Mouse (Mus musculus) liver, embryonic 14.5 days (tissue): Measurements from ENCODE around the gene Nepn. TPM values are rescaled to one million over a fixed set of nuclear protein-coding genes. Genes with fewer than 3 reads are reported as not detected.

Source experiments
- ATAC-seq: fragments of 200-750 bp; cut with Nextera tagmentation; 2 replicates; pipeline ENCODE4 v1.8.0; 2017; ENCODE audit warnings: moderate number of reproducible peaks, mild to moderate bottlenecking, moderate library complexity; ENCODE audit not compliant: insufficient read depth
- DNase-seq, 3 experiments: peaks; one replicate each; pipeline ENCODE4 v3.0.0-alpha.2; 2012 to 2013; ENCODE audit warnings: low read depth in 3 of 3, low spot score in 3 of 3
- H3K27ac ChIP-seq: fragments of 300-500 bp; sonication (generic); 2 replicates; pipeline ENCODE4 v1.5.1; 2014; ENCODE audit warnings: moderate library complexity, mild to moderate bottlenecking, control low read depth, inconsistent platforms
- H3K27me3 ChIP-seq: fragments of 300-500 bp; sonication (generic); 2 replicates; pipeline ENCODE4 v1.6.1; 2014; ENCODE audit warnings: mild to moderate bottlenecking, low read length, moderate library complexity; ENCODE audit not compliant: control insufficient read depth, insufficient read depth
- H3K36me3 ChIP-seq: fragments of 300-500 bp; sonication (generic); replicated peaks from 2 replicates; pipeline ENCODE4 v1.6.1; 2014; ENCODE audit warnings: low read depth; ENCODE audit not compliant: control insufficient read depth, insufficient read depth
- H3K4me1 ChIP-seq, 2 experiments: fragments of 200-500 bp in 1 of 2; fragments of 300-500 bp in 1 of 2; sonication (generic) in 1 of 2; replicated peaks; 2 replicates each; pipeline ENCODE4 v1.6.1; 2012 to 2014; ENCODE audit warnings: antibody characterized with exemption in 1 of 2, inconsistent platforms in 1 of 2, low read length in 1 of 2; ENCODE audit not compliant: control insufficient read depth in 2 of 2, insufficient read depth in 2 of 2
- H3K4me2 ChIP-seq: fragments of 300-500 bp; sonication (generic); 2 replicates; pipeline ENCODE4 v1.6.1; 2014; ENCODE audit warnings: low read depth, mild to moderate bottlenecking, control low read depth, moderate library complexity
- H3K4me3 ChIP-seq, 2 experiments: fragments of 200-500 bp in 1 of 2; fragments of 300-500 bp in 1 of 2; sonication (generic) in 1 of 2; 2 replicates each; pipeline ENCODE4 v1.5.1; 2012 to 2014; ENCODE audit warnings: low read depth in 2 of 2, low read length in 2 of 2, mild to moderate bottlenecking in 2 of 2, control low read depth in 1 of 2, inconsistent platforms in 1 of 2, moderate library complexity in 1 of 2; ENCODE audit not compliant: insufficient read depth in 1 of 2
- H3K9ac ChIP-seq: fragments of 300-500 bp; sonication (generic); replicated peaks from 2 replicates; pipeline ENCODE4 v1.6.1; 2014; ENCODE audit warnings: mild to moderate bottlenecking, control low read depth, moderate library complexity
- H3K9me3 ChIP-seq: fragments of 300-500 bp; sonication (generic); 2 replicates; pipeline ENCODE4 v1.6.1; 2016; ENCODE audit warnings: low read length, mixed read lengths; ENCODE audit not compliant: control insufficient read depth
- CTCF ChIP-seq: IDR thresholded peaks from 2 replicates; pipeline ENCODE4 v1.5.1; 2016; ENCODE audit warnings: antibody characterized with exemption, low read depth, control low read depth
- EP300 ChIP-seq: IDR thresholded peaks from 2 replicates; pipeline ENCODE4 v1.6.1; 2016; ENCODE audit warnings: antibody characterized with exemption, low read depth
- WGBS: fragments of 180-500 bp; shearing (Covaris S2); extraction: QIAGEN DNeasy Blood & Tissue Kit; methylation state at CpG from one replicate; pipeline ENCODE4 v1.1.7; 2014; ENCODE audit not compliant: insufficient replicate concordance; 5-methylcytosine and 5-hydroxymethylcytosine counted together
- polyA plus RNA-seq, 2 experiments: library from polyadenylated mRNA; depleted of rRNA in 1 of 2; stranded (reverse) in 1 of 2; unstranded in 1 of 2; fragments of >200 nt; fragmentation: Nextera tagmentation in 1 of 2; extraction: Ambion mirVana in 1 of 2; gene quantifications; 2 replicates each; pipeline versions ENCODE4 v1.2.1 to v1.2.3; 2012 to 2014

The Nepn gene
- polyA plus RNA-seq, 2 experiments: 0.01 to 0.10 TPM

DNA sequence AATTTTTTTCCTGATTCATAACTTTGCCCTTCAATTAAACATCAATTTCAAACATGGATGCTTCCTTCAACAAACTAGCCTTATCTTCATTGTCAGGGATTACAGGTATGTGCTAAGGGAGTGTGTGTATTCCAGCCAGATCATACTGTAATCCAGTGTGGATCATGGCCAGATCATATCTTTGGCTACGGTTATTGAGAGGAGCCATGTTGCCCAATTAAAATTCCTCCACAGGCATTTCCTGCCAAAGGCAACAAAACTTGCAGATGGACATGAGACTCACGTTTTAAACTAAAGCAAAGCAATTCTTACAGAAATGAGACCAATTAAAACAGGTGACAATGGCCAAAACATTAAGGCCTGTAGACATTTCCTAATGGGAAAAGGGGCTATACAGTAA is 27.7 kb downstream of the Nepn start:
- Histone ChIP-seq H3K4me2 (peak overlapping the region; percentile 61), H3K27ac (no peak overlapping the region), H3K36me3 (no peaks in the 10 kb centered on the region), H3K4me1 (peaks cover 15 to 21% of the 10 kb centered on the region in 2 experiments), H3K9me3 (no peaks in the 10 kb centered on the region), H3K9ac (no peak overlapping the region), H3K27me3 (no peaks in the 10 kb centered on the region), H3K4me3 (peak overlapping the region in 1 of 2 experiments; percentile 83; a peak in 1 of 4 replicates)
- ATAC-seq (no peak), DNase-seq (no peak)
- TF ChIP-seq CTCF: no peak
- TF ChIP-seq EP300: no peak
- 36% methylated on average over 2 of the region's 2 CpGs for WGBS

DNA sequence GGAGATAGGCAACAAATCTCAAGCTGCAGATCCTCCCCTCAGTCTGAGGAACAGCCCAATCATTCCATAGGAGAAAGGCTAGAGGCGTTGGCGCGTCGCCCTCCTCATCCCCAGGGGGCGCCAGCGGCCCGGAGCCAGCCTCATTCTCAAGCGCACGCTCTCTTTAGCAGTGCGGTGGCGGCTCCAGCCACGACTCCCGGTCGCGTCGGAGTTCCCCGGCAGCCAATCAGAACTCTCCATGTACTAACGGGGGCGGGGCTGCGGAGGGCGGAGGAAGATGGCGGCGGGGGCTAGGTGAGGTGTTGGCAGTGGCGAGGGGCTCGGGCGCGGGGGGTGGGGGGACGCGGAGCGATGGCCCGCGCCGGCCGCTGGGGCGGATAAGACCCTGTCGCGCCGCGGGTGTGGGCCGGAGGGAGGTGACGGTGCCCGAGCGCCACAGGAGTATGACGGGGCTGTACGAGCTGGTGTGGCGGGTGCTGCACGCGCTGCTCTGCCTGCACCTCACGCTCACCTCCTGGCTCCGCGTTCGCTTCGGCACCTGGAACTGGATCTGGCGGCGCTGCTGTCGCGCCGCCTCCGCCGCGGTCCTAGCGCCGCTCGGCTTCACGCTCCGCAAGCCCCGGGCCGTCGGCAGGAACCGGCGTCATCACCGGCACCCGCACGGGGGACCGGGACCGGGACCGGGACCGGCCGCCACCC is 28.7 kb downstream of the Nepn start, which contains the start of gene Nus1:
Nus1 (plus strand) TSS at position 249 of the 699 bp plus-strand sequence.
- peak; percentile 98 for TF ChIP-seq CTCF
- TF ChIP-seq EP300: no peak
- Histone ChIP-seq H3K4me1 (peaks cover 15 to 21% of the 10 kb centered on the region in 2 experiments), H3K27ac (peak within 1 kb of the TSS; percentile 23; the same call in 1 of the 2 replicates), H3K36me3 (no peaks in the 10 kb centered on the region), H3K9me3 (no peaks in the 10 kb centered on the region), H3K4me2 (peak within 1 kb of the TSS; percentile 72), H3K9ac (peak within 1 kb of the TSS; percentile 75), H3K27me3 (no peaks in the 10 kb centered on the region), H3K4me3 (peak within 1 kb of the TSS; percentile 83 to 87)
- under 1% methylated on average over 64 of the region's 79 CpGs for WGBS
- ATAC-seq (peak; percentile 96), DNase-seq (peak; percentile 89 to 92 (median 90))

DNA sequence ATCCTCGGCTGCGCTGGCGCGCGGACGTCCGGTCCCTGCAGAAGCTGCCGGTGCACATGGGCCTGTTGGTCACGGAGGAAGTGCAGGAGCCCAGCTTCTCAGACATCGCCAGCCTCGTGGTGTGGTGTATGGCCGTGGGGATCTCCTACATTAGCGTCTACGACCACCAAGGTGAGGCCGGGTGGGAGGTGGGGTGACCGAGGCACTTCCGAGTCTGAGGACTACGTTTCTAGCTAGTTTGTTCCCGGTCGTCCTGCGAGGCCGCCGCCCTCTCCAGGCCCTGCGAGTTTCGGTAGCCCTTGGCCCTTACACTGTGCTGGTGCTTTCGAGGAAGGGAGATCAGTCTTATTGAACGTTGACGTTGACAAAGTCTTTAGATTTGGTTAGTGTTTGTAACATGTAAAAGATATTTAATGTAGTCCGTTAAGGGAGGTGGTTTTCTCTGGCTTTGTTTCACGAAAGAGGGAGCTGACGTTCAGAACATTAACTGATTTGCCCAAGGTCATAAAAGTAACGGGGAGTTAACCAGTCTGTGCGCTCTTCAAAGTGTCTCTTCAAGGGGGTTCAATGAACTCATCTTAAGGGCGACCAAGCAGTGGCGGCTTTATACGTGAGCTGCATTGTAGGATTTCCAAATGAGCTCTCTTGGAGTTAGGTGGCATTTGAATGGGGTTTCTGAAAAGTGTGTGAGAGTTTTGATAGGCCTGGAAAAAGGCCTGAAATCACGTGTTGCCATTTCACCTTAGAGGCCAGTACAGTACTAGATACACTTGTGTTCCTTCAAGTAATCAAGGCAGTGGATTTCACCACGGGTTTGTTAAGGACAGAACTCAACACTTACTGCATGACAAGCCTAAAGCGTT is 29.5 kb downstream of the Nepn start:
- ATAC-seq: peak; percentile 29
- no peaks in the 10 kb centered on the region for H3K27me3 ChIP-seq
- peak overlapping the region; percentile 75 for H3K9ac ChIP-seq
- peak in 1 of 3 experiments; percentile 17 for DNase-seq
- peak overlapping the region; percentile 23; the same call in 1 of the 2 replicates for H3K27ac ChIP-seq
- peaks cover 15 to 21% of the 10 kb centered on the region in 2 experiments for H3K4me1 ChIP-seq
- WGBS: under 1% methylated on average over 39 of the region's 39 CpGs
- H3K9me3 ChIP-seq: no peaks in the 10 kb centered on the region
- H3K4me3 ChIP-seq: peak overlapping the region; percentile 83 to 87
- TF ChIP-seq EP300: no peak
- no peak for TF ChIP-seq CTCF
- no peaks in the 10 kb centered on the region for H3K36me3 ChIP-seq
- peak overlapping the region; percentile 72 for H3K4me2 ChIP-seq

DNA sequence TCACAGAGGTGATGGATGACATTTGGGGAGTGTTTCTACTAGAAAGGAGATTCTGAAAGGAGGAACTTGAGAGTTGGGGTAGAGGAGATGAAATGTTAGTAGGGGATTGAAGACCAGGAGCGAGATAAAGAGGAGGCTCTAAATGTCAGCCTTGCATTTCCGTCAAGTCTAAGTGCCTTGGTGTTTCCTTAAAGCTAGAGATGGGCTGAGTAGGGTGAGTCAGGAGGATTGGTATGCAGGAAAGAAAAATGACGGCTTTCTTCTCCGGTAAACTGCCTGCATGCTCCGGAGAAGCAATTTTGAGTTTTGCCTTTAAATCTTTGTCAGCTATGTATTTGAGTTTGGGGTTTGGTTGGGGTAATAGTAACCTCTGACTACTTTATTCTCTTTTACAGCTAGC is 30.2 kb downstream of the Nepn start:
- DNase-seq (no peak), ATAC-seq (no peak)
- H3K27ac ChIP-seq: no peak overlapping the region
- peak overlapping the region; percentile 83 to 87; a peak in 3 of 4 replicates for H3K4me3 ChIP-seq
- H3K27me3 ChIP-seq: no peaks in the 10 kb centered on the region
- TF ChIP-seq EP300: no peak
- no peak for TF ChIP-seq CTCF
- H3K36me3 ChIP-seq: no peaks in the 10 kb centered on the region
- H3K4me1 ChIP-seq: peaks cover 15 to 21% of the 10 kb centered on the region in 2 experiments
- H3K9me3 ChIP-seq: no peaks in the 10 kb centered on the region
- H3K4me2 ChIP-seq: peak overlapping the region; percentile 72
- 31% methylated on average over 5 of the region's 5 CpGs for WGBS
- H3K9ac ChIP-seq: peak overlapping the region; percentile 75

DNA sequence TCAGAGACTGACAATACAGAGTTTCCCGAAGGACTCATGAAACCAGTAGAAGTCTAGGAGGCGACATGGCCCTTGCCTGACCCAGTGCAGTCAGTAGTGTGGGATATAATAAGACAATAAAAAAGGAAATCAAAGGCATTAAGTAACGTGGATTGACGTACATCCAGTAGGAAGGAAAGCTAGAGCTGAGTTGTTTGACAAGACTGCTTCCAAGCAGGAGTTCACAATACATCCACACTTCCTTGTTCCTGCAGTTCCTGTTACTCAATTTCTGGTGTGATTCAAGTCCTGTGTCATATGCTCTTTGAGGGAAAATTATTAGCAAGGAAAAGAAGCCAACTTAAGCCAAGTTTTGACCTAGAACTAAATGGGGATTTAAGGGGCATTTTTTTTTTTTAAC is 30.6 kb downstream of the Nepn start:
- no peaks in the 10 kb centered on the region for H3K36me3 ChIP-seq
- no peaks in the 10 kb centered on the region for H3K9me3 ChIP-seq
- H3K27me3 ChIP-seq: no peaks in the 10 kb centered on the region
- peaks cover 15 to 21% of the 10 kb centered on the region in 2 experiments for H3K4me1 ChIP-seq
- peak overlapping the region in 1 of 2 experiments; percentile 10; a peak in 1 of 4 replicates for H3K4me3 ChIP-seq
- WGBS: 69% methylated on average over 4 of the region's 4 CpGs
- no peak for TF ChIP-seq CTCF
- no peak for TF ChIP-seq EP300
- no peak for DNase-seq
- H3K4me2 ChIP-seq: peak overlapping the region; percentile 72
- no peak for ATAC-seq
- no peak overlapping the region for H3K27ac ChIP-seq
- H3K9ac ChIP-seq: no peak overlapping the region
